Mouse (Mus musculus): ENCODE results near the gene Nrg4.

The Nrg4 gene

DNA sequence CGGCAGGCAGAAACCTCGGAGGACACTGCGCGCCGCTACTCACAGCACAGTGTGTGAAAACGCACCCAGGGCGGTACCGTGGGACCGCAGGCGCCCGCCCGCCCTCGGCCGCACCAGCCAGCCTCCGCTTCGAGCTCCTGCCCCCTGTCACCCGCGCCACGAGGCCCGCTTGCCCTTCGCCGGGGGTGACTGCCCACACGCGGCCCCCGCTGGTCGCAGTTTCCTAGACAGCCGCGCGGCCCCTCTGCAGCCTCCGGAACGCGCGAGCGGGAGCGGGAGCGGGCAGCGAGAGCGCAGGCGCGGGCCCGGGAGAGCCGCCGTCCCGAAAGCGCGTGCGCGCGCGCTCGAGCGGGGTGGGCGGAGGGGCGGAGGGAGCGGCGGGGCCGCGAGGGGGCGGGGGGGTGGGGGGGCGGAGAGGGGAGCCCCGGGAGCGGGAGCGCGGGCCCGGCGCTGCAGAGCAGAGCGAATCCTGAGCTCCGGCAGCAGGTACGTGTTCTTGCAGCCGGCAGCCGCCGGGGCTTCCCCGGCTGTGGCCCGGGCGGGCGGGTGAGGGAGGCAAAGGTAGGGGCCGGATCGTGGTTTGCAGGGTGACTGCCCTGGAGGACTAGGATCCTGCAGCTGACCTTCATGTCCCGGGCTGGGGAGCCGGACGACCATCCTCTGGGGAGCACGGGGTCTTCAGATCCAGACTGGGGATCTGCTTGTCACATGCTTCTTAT is at the start of gene Nrg4, which contains the start of gene Tmem266:
Gene Nrg4, minus strand, starts transcription at position 330 of the 719 bp plus-strand sequence.
Gene Tmem266, plus strand, starts transcription at position 399 of the 719 bp plus-strand sequence.
- peak; percentile 30 to 72 for DNase-seq (ENCODE audit: low spot score in 2 of 2)

DNA sequence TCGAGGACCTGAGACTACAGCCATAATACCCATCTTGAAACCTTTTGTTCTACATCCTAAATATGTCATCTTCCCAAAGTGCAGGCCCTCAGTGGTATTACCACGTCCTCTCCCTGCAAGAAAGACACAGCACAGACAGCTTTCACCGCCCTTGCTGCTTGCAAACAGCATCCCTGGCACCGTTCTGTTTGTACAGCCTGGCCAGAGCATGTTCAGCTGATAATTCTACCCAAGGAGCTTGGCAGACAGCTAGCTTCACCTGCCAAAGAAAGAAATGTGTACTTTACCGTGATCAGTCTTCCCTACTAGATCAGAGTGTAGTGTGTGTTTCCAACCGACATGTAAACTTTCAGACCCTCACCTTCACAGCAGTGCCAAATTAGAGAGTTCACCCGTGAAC is 45.3 kb upstream of the Nrg4 start:
- DNase-seq (ENCODE audit: low spot score in 2 of 2) = no peak

DNA sequence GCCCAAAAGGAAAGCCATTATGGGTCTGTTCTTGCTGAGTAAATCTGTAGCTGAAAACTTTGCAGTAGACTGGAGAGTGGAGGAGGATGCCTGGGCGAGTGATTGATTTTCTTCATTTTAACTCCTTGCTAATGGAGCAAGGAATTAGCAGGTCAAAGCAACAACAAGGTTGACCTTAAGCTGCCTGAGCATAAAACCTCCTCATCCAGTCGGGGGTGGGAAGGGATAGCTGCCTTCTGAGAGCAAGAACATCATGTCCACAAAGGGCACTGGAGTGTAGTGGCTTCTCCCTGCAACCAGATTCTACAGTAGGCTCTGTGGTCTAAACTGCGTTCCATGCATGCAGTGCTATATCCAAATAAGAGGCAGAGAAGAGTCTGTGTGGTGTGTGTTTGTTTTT is 41.4 kb upstream of the Nrg4 start:
- DNase-seq (ENCODE audit: low spot score in 2 of 2) = no peak

DNA sequence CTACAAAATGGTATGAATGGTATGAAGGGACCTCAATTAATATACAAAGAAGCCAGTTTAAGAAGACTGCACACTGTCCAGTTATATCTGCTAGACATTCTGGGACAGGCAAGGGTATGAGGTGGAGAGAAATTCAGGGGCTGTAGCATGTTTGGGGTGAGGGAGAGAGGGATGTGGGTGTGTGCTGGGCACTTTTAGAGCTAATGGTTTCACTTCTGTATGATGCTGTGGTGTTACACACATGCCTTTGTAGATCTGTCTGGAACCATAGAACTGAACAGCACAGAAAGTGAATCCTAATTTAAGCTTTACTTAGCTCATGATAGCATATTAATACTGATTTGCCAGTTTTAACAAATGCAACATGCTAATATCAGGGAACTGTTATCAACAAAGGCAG is 37.1 kb upstream of the Nrg4 start:
- no peak for DNase-seq (ENCODE audit: low spot score in 2 of 2)

DNA sequence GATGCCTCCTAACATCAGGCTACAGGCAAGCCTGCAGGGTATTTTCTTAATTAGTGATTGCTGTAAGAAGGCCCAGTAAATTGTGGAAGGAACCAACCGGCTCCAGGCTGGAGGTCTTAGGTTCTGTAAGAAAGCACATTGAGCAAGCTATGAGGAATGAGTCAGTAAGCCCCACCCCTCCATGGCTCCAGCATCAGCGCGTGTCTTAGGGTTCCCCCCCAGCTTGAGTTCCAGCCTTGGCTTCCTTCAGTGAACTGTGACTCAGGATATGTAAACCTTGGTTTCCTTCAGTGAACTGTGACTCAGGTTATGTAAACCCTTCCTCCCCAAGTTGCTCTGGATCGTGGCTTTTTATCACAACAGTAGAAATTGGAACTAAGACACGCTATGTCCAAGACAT is 35.3 kb upstream of the Nrg4 start:
- no peak for DNase-seq (ENCODE audit: low spot score in 2 of 2)

DNA sequence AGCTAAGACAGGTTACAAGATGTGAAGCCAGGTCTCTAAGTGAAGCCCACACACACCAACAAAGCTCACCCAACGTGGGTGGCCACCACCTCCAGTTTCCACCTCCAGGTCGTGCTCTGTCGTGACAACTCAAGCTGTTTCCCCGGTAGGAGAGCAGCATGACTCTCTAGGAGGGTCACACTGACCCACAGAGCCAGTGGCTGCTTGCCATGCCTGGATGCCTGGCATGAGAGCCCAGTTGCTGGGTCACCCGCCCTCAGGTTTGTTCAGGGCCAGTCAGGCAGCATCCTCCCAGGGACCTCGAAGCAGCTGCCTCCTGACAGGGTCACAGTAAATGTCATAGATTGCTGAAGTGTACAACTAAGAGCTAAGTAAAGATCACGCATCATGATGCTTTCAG is 34.2 kb upstream of the Nrg4 start:
- DNase-seq (ENCODE audit: low spot score in 2 of 2) = no peak

DNA sequence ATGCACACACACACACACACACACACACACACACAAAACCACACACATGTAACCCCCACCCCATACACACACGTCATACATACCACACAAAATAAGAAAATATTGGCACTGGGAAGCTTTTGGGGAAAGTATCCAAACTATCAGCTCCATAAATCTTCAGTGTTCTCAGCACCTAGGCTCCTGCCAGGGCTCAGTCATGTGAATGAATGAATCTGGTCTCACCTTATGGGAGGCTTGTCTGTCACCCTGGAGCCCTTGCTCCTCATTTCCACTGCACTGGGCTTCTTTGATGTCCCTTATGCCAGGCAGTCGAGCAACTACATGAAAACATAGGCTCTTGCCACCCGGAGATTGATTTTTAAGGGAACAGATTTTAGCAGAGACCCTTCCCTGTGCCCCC is 33.7 kb upstream of the Nrg4 start:
- no peak for DNase-seq (ENCODE audit: low spot score in 2 of 2)

DNA sequence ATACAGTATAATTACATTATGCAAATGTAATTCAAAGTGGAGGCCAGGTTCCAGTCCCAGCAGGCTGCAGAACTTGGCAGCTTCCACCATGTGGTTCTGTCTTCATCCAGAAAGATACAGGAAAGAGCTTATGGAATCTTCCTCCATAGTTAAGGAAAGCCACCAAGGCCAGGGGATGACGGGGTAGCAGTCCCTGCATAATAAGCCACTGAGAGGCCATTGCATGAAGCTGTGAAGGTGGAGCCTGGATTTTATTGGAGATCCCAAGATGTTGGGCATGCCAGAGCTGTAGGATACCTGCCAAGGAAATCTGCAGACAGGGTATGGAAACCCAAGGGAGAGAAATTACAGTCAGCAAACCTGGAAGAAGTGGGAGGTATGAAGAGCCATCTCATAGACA is 30.5 kb upstream of the Nrg4 start:
- DNase-seq (ENCODE audit: low spot score in 2 of 2) = peak in 1 of 2 experiments; percentile 25

DNA sequence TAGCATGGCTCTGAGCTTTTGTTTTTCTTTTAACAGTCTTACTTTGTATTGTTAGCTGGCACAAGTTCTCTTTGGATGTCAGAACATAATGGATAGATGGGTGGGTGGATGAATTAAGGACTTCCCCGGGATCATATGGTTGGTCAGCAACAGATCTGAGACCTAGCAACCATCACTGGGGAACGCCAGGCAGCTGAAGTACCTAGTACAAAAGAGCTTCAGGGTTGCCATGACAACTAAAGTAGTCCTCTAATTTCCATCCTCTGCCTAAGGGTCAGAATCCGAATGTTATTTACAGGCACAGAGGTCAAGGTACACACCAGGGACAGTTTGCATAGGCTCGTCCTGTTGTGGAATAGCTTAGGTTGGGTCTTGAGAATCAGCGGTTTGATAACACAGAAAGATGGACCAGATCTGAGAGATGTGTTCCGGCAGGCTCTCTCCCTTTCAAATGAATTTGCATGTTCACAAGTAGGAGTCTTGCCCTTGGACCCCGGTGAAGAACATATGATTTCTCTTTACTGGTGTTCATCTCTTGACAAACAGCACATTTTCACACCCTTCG is 28.7 kb upstream of the Nrg4 start:
- no peak for DNase-seq (ENCODE audit: low spot score in 2 of 2)

DNA sequence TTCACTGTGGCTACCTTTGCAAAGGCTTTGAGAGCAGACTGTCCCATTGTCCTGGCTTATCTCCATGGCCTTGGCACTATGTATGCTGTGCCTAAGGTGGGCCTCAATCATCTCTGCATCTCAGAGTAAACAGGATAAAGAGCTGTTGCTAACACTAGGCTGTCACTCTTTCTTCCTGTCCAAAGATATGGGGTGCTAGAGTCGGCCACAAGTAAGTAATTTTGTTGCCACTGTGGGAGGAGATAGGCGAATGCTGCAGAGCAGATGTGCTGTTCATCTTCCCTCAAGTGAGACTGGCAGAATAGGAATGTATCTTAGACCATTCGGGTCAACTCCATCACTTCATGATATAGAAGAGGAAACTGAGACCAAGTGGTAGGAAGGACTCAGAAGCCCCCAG is 28.0 kb upstream of the Nrg4 start:
- no peak for DNase-seq (ENCODE audit: low spot score in 2 of 2)

DNA sequence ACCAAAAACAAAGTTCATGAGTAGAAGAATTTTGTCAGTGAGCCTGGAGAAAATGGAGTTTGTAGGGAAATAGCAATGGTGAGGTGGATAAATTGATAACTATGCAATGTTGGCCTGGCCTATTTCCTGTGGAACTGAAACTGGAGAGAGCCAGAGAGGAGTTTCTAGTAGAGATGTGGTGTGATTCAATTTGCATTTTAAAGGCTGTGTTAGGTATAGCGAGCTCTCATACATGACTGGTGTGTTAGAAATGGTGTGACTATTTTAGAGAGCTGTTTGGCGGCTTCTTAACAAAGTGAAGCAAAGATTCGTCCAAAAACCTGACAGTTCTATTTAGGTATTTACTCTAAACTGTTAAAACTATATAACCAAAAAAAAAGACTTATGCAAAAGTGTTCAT is 22.0 kb upstream of the Nrg4 start:
- no peak for DNase-seq (ENCODE audit: low spot score in 2 of 2)

DNA sequence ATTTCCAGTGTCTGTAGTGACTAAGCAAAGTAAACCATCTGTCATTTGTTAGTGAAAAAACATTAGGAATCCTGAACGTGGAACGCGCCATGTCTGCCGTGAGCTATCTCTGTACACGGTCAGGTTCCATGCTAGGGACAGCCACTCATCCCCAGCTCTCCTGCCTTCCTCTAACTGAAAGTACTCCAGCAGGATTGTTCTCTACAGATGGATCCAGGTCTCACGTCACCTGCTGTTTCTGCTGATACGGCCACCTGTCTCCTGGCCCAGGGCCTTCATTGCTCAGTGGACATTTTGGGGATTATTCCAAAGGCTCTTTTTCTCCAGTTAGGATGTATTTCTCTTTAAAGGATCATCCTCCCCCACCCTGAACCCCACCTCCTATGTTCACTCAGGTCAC is 18.7 kb upstream of the Nrg4 start:
- DNase-seq (ENCODE audit: low spot score in 2 of 2) = no peak

DNA sequence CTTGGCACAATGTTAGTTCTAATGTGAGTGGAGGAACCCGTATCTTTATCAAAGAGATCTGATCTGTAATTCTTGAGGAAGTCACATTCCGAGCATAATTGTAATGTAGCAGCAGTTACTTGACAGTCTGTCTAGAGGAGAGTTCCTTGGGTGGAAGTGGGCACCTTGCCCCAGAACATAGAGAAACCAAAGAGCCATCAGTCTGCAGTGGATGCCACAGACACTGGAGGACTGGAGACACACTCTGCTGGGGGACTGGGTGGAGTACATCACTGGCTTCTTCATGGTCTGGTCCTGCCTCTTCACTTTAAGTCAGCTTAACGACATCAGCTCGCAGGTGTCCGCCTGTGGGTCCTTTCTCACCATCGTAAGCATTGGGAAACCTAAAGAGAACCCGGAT is 17.5 kb upstream of the Nrg4 start:
- DNase-seq (ENCODE audit: low spot score in 2 of 2) = no peak

DNA sequence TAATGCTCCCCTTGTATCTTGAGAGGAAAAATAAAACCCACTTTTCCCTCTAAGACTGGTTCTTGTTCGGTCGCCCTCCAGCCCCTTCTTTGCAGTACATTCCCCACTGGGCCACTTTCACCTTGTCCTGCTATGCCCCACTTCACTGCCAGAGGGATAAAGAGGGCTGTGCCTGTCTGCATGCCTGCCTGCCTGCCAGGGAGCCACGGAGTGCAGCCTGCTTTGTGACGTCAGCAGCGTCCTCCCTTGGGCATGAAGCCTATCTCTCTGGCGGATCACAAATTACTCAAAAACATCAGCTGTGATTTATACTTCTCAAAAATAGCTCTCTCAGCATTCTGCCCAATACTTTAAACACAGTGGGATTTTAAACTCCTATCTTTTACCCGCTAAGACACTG is 6.3 kb upstream of the Nrg4 start:
- DNase-seq (ENCODE audit: low spot score in 2 of 2) = no peak

DNA sequence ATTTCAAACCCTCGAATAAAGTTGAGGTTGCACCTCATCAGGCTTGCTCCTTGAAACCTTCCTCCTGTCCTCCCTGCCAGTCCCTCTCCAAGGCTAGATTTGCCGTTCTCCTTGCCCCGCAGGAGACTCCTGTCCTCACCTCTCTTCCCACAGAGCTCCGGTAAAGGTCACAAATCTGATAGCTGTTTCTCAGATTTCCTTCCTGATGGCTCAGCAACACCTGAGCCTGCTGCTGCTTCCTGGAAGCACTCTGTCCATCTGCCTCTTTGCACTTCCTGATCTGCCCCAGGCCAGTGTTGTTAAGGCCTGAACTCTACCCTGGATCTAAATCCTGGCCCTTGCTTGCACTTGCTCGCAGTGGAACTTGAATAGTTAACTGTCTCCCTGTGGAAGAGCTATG is 5.8 kb upstream of the Nrg4 start:
- no peak for DNase-seq (ENCODE audit: low spot score in 2 of 2)

DNA sequence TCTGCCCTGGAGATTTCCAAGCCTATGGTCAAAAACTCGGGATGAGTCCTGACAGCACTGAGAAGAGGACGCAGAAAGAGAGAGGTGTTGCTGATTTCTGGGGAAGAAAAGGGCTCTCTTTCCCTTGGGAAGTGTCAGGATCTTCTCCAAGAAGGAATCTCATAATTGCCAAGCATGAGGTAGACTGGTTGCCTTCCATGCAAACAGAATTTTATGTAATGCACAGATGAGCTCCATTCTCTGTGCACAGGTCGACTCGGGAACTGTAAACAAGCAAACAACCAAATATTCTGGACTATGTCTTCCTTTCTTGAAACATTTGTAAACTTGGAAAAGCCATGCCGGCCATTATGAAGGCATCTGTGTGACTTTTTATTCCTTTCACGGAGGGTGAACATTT is 2.8 kb upstream of the Nrg4 start:
- no peak for DNase-seq (ENCODE audit: low spot score in 2 of 2)

DNA sequence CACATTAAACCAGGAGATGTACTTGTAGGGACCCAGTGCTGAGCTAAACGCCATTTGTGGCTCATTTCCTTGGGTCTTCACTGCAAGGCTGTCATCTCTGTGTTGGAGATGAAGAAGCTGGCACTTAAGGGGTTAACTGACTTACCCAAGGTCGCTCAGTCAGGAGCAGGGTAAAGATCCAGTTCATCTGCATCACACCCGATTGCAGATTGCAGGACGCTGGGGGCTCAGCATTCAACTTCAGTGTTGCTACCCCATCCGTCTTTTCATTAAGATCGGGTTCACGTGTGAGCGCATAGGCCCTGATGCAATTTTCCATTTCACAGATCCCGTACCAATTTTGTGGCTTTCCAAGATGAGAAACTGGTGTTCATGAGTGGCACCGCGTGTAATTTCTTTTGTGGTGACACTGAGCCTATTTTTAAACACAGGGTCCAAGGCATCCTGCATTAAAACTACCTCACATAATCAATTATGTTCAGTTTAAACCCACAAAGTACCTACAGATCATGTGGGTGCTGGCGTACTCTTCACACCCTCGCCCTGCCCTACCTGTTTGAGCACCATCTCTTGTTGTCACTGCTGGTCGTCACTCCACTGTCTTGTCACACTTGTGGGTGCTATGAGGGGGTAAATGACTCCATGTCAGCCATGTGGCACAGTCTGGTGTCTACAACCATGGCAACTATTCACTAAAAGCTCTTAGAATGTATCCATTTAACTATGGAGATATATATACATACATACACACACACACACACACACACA is 1.7 kb upstream of the Nrg4 start:
- no peak for DNase-seq (ENCODE audit: low spot score in 2 of 2)

DNA sequence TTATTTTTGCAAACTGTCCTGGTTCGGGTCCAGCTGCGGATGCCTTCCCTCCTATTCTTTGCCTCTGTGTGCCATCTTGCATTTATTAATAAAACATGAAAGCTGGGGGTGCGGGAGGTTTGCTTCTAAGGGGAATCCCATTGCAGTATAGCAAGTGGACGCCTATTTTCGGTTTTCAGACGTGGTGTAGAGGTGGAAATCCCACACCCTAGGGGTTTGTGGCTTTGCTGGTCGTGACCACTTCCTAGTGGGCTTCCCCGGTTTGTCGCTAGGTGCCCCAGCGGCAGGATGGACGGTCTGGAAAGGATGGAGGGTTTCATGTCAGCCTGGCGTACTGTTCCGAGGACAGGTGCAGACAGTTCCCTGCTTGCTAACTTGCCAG is 581 bp upstream of the Nrg4 start:
- no peak for DNase-seq (ENCODE audit: low spot score in 2 of 2)

DNA sequence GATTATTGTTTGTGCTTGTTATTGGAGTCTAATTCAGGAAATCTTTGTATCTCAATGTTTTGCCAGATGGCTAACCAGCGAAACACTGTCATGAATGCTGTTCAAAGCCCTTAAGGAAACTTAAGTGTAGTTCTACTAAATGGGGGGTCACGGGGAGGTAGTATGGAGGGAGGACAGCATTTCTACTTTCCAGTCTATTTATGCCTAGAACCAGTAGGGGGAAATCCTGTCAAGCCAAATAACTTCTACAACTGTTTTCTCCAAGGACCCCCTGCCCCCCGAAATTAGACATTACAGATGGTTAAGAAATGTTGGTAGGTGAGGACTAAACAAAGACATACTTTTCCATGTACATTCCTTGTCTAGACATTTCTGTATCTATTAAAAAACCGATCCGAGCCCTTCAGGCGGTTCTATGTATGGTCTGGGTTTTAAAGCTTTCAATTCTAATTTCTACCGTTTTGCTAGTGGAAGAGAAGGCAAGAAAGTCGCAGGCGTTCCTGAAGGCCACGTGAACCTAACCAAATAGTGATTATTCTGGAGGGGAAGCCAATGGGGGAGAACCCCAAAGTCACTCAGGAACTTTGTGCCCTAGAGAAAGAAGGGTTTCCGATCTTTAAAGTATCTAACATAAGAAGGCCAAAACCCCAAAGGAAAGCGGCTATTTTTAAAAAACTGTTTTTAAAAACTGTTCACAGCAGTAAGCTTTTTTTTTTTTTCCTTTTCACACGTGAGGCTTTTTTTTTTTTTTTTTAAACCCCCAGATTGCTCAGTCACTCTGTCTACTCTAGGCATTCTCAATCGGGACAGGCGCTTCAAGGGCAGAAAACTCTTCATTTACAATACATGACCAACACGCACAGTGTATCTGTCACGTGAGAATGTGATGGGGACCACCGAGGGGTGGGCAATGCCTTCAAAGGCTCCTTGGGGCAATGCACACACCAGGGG is 805 bp downstream of the Nrg4 start:
- DNase-seq (ENCODE audit: low spot score in 2 of 2) = no peak

DNA sequence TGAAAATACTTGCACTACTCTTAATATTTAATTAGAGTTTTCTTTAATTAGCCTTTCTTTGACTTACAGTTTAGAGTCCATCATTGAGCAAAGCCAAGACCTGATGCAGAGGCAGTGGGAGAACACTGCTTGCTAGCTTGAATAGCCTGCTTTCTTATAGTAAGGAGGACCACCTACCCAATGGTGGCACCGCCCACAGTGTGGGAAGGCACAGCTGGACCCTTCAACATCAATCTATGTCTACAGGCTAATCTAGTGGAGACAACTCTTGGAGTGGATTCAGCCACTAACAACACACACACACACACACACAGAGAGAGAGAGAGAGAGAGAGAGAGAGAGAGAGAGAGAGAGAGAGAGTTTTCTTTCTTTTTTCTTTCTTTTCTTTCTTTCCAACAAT is 1.6 kb downstream of the Nrg4 start:
- DNase-seq (ENCODE audit: low spot score in 2 of 2) = no peak

DNA sequence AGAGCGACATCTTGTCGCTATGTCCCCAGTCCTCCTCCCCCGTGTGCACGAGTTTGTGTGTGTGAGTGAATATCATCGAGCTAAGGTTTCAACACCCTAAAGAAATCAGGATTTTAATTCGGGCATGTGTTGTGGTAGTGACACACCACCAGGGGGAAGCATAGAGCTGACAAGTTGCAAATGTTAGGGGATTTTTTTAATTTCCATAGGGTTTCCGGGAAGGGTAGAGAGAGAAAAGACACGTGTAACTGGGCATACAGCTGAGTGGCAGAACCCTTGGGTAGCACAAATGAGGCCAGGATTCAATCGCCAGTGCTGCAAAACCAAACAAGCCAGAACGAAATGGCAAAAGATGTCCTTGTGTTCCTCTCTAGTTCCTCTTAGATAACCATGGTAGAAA is 2.1 kb downstream of the Nrg4 start:
- DNase-seq (ENCODE audit: low spot score in 2 of 2) = peak in 1 of 2 experiments; percentile 42

DNA sequence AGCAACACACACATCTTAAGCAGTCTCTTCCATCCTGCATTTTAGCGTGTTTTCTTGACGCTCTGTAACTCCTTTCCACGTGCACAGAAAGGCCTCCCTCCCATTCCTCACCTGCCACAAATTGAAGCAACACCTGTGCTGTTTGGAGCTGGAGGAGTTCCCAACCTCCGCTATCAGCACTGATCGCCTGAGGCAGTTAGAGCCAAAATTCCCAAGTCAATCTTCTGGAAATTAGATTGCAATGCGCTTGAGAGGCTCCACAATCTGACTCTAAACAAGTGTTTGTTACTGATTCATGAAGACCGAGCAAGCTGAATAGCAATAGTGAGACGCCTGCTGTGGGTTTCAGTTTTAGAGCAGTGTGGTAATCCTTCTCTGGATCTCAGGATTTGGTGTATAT is 2.6 kb downstream of the Nrg4 start:
- DNase-seq (ENCODE audit: low spot score in 2 of 2) = no peak

All from left cerebral cortex, adult 9 months (tissue).